Mouse (Mus musculus) thymus, postnatal 0 days (tissue): ENCODE results near the gene Iqcc. TPM values are rescaled to one million over a fixed set of nuclear protein-coding genes. Genes with fewer than 3 reads are reported as not detected.

Experiments
- DNase-seq: peaks from one replicate; pipeline ENCODE4 v3.0.0-alpha.2; 2015; ENCODE audit warnings: low spot score
- polyA plus RNA-seq: library from polyadenylated mRNA; unstranded; fragments of >200 nt; fragmentation: Nextera tagmentation; extraction: Ambion mirVana; gene quantifications from 2 replicates; pipeline ENCODE4 v1.2.1, GENCODE M21; 2015

Iqcc gene
- 39.5 and 40.6 TPM in 2 replicates for polyA plus RNA-seq

- peak; percentile 96 for DNase-seq
Measured at GRCm38 (mm10) chr4:129618786-129619691, at the start of gene Iqcc. Gene Iqcc, minus strand, starts transcription at chr4:129619099.

GRCm38 (mm10) chr4:129662255-129662813, 43.4 kb upstream of the Iqcc start:
- DNase-seq = no peak

GRCm38 (mm10) chr4:129661584-129661983, 42.7 kb upstream of the Iqcc start:
- no peak for DNase-seq

GRCm38 (mm10) chr4:129654770-129655169, 35.9 kb upstream of the Iqcc start:
- DNase-seq = no peak

GRCm38 (mm10) chr4:129650359-129650758, 31.5 kb upstream of the Iqcc start:
- no peak for DNase-seq

- no peak for DNase-seq
Measured at GRCm38 (mm10) chr4:129648656-129649055, 29.8 kb upstream of the Iqcc start.

- no peak for DNase-seq
Measured at GRCm38 (mm10) chr4:129645204-129645603, 26.3 kb upstream of the Iqcc start.

GRCm38 (mm10) chr4:129641756-129642155, 22.9 kb upstream of the Iqcc start:
- no peak for DNase-seq

- DNase-seq = peak; percentile 97
Measured at GRCm38 (mm10) chr4:129640638-129641467, 22.0 kb upstream of the Iqcc start, which contains the start of gene Txlna. Gene Txlna, minus strand, starts transcription at chr4:129641065.

- DNase-seq = no peak
Measured at GRCm38 (mm10) chr4:129640101-129640637, 21.3 kb upstream of the Iqcc start.

- no peak for DNase-seq
Measured at GRCm38 (mm10) chr4:129639221-129639620, 20.3 kb upstream of the Iqcc start.

GRCm38 (mm10) chr4:129633852-129634251, 15.0 kb upstream of the Iqcc start:
- DNase-seq = no peak

GRCm38 (mm10) chr4:129631867-129632266, 13.0 kb upstream of the Iqcc start:
- DNase-seq = no peak

- no peak for DNase-seq
Measured at GRCm38 (mm10) chr4:129630944-129631343, 12.0 kb upstream of the Iqcc start.

- DNase-seq = no peak
Measured at GRCm38 (mm10) chr4:129626035-129626434, 7.1 kb upstream of the Iqcc start.

GRCm38 (mm10) chr4:129625496-129625895, 6.6 kb upstream of the Iqcc start:
- DNase-seq = no peak

- DNase-seq = peak; percentile 86
Measured at GRCm38 (mm10) chr4:129625029-129625370, 6.1 kb upstream of the Iqcc start.

- DNase-seq = peak; percentile 96
Measured at GRCm38 (mm10) chr4:129624281-129625028, 5.6 kb upstream of the Iqcc start.

GRCm38 (mm10) chr4:129623681-129624091, 4.8 kb upstream of the Iqcc start, which contains the start of gene Ccdc28b:
Gene Ccdc28b, minus strand, starts transcription at chr4:129623947.
- DNase-seq = peak; percentile 48

- DNase-seq = no peak
Measured at GRCm38 (mm10) chr4:129622803-129623535, 4.1 kb upstream of the Iqcc start.
